Mouse (Mus musculus): ENCODE results near the gene Gpbp1.
A peak's percentile ranks its signal among the peaks of the same experiment; 100 is the strongest.

Gene Gpbp1

GRCm38 (mm10) chr13:111467350-111467749 lies 22.6 kb downstream of the Gpbp1 start:
- DNase-seq (ENCODE audit: low spot score in 2 of 2): no peak

- DNase-seq (ENCODE audit: low spot score in 2 of 2): peak in 1 of 2 experiments; percentile 42
These were observed 28.5 kb downstream of the Gpbp1 start for GRCm38 (mm10) chr13:111461424-111461823.

- no peak for DNase-seq (ENCODE audit: low spot score in 2 of 2)
These were observed 33.1 kb downstream of the Gpbp1 start for GRCm38 (mm10) chr13:111456790-111457189.

- DNase-seq (ENCODE audit: low spot score in 2 of 2): no peak
These were observed 45.6 kb downstream of the Gpbp1 start for GRCm38 (mm10) chr13:111444325-111444724.

GRCm38 (mm10) chr13:111431174-111431573 lies 58.7 kb downstream of the Gpbp1 start:
- DNase-seq (ENCODE audit: low spot score in 2 of 2): no peak

GRCm38 (mm10) chr13:111421330-111421729 lies 68.6 kb downstream of the Gpbp1 start:
- no peak for DNase-seq (ENCODE audit: low spot score in 2 of 2)

GRCm38 (mm10) chr13:111418087-111418486 lies 71.8 kb downstream of the Gpbp1 start:
- no peak for DNase-seq (ENCODE audit: low spot score in 2 of 2)

GRCm38 (mm10) chr13:111413156-111413555 lies 76.8 kb downstream of the Gpbp1 start:
- DNase-seq (ENCODE audit: low spot score in 2 of 2): peak; percentile 19 to 34

GRCm38 (mm10) chr13:111410831-111411230 lies 79.1 kb downstream of the Gpbp1 start:
- DNase-seq (ENCODE audit: low spot score in 2 of 2): no peak

GRCm38 (mm10) chr13:111406859-111407389 lies 83.0 kb downstream of the Gpbp1 start:
- no peak for DNase-seq (ENCODE audit: low spot score in 2 of 2)

GRCm38 (mm10) chr13:111405956-111406355 lies 84.0 kb downstream of the Gpbp1 start:
- no peak for DNase-seq (ENCODE audit: low spot score in 2 of 2)

GRCm38 (mm10) chr13:111397600-111398151 lies 92.2 kb downstream of the Gpbp1 start:
- no peak for DNase-seq (ENCODE audit: low spot score in 2 of 2)

GRCm38 (mm10) chr13:111397061-111397460 lies 92.8 kb downstream of the Gpbp1 start:
- peak in 1 of 2 experiments; percentile 16 for DNase-seq (ENCODE audit: low spot score in 2 of 2)

- no peak for DNase-seq (ENCODE audit: low spot score in 2 of 2)
These were observed 94.4 kb downstream of the Gpbp1 start for GRCm38 (mm10) chr13:111395528-111395927.

- DNase-seq (ENCODE audit: low spot score in 2 of 2): no peak
These were observed 95.0 kb downstream of the Gpbp1 start for GRCm38 (mm10) chr13:111394904-111395303.

GRCm38 (mm10) chr13:111394341-111394740 lies 95.6 kb downstream of the Gpbp1 start:
- no peak for DNase-seq (ENCODE audit: low spot score in 2 of 2)

- no peak for DNase-seq (ENCODE audit: low spot score in 2 of 2)
These were observed 96.5 kb downstream of the Gpbp1 start for GRCm38 (mm10) chr13:111393426-111393825.

- no peak for DNase-seq (ENCODE audit: low spot score in 2 of 2)
These were observed 98.5 kb downstream of the Gpbp1 start for GRCm38 (mm10) chr13:111391426-111391825.

- DNase-seq (ENCODE audit: low spot score in 2 of 2): no peak
These were observed 98.9 kb downstream of the Gpbp1 start for GRCm38 (mm10) chr13:111391011-111391410.

GRCm38 (mm10) chr13:111384011-111384985 lies 105.6 kb downstream of the Gpbp1 start:
- DNase-seq (ENCODE audit: low spot score in 2 of 2): no peak
